In genomic region chr7:112614791-112615668, GRCm38 (mm10) we compare ENCODE assay signal across 10 mouse cellular contexts.
DNase-seq lines count a peak whose midpoint lies in the region; ATAC-seq and TF ChIP-seq lines count a peak whose summit lies in the region.
"Had no signal": no experiment of that assay in that cellular context is flagged by ENCODE, and none has a peak within 500 bp of the region (broad histone marks: within the 10 kb centered on the region; RNA-seq: fewer than 3 reads in every experiment).

No protein-coding gene starts in this region.

- H3K27ac ChIP-seq in heart, embryonic 11.5 days (ENCODE audit: low read depth, low read length) = no peak overlapping the region
- H3K27ac ChIP-seq in embryonic facial prominence, embryonic 14.5 days (replicated peaks; ENCODE audit: low read depth, low read length) = peak overlapping the region; percentile 30; the same call in 1 of the 2 replicates
- H3K27ac ChIP-seq in kidney, adult 2 months (ENCODE audit: insufficient read depth, low read depth, low read length) = no peak overlapping the region; the same call in 1 of the 2 replicates
- H3K27ac ChIP-seq: hindbrain, embryonic 15.5 days had no signal

- H3K4me1 ChIP-seq in heart, embryonic 11.5 days (ENCODE audit: control insufficient read depth, insufficient read depth, low read length) = 0 out of 2 replicates have a peak, but pooled peaks cover 3% of the 10 kb centered on the region
- H3K4me1 ChIP-seq in embryonic facial prominence, embryonic 14.5 days (ENCODE audit: control insufficient read depth, insufficient read depth, low read length) = peaks cover 4% of the 10 kb centered on the region; the same call in 1 of the 2 replicates
- H3K4me1 ChIP-seq in kidney, adult 2 months (ENCODE audit: control insufficient read depth, insufficient read depth, low read length) = peaks cover 4% of the 10 kb centered on the region; the same call in 1 of the 2 replicates
- H3K4me1 ChIP-seq: hindbrain, embryonic 15.5 days had no signal

- peak; percentile 62 for DNase-seq in heart, adult 18-20 months
- DNase-seq in embryonic facial prominence, embryonic 14.5 days (ENCODE audit: low spot score) = peak; percentile 80
- DNase-seq in kidney, adult 2 months = peak; percentile 89
- peak; percentile 54 for DNase-seq in mesoderm, embryonic 11.5 days (ENCODE audit: low read depth, low spot score)
- no peak for DNase-seq in layer of hippocampus, adult 11-12 months (ENCODE audit: low spot score)
- no peak for DNase-seq in cerebellum, postnatal 25 days

- no peak for TF ChIP-seq POLR2A in kidney, adult 2 months (IDR thresholded peaks at IDR 0.05; ENCODE audit: low read depth, low read length)

- no peaks in the 10 kb centered on the region for H3K36me3 ChIP-seq in heart, embryonic 11.5 days (ENCODE audit: control insufficient read depth, insufficient read depth, low read length)
- H3K36me3 ChIP-seq in embryonic facial prominence, embryonic 14.5 days (ENCODE audit: control insufficient read depth, insufficient read depth, low read length) = no peaks in the 10 kb centered on the region
- no peaks in the 10 kb centered on the region for H3K36me3 ChIP-seq in kidney, adult 2 months (ENCODE audit: control insufficient read depth, insufficient read depth, low read length)
- H3K36me3 ChIP-seq: hindbrain, embryonic 15.5 days had no signal

- H3K4me2 ChIP-seq in heart, embryonic 11.5 days = no peak overlapping the region
- no peak overlapping the region for H3K4me2 ChIP-seq in embryonic facial prominence, embryonic 14.5 days (ENCODE audit: low read depth, low read length)
- H3K4me2 ChIP-seq: hindbrain, embryonic 15.5 days had no signal

- TF ChIP-seq CTCF in kidney, adult 2 months (conservative IDR thresholded peaks at IDR 0.05; ENCODE audit: insufficient read depth, insufficient read length, low read depth, low read length) = no peak

- H3K9me3 ChIP-seq in heart, embryonic 11.5 days (replicated peaks; ENCODE audit: control insufficient read depth, low read length) = no peaks in the 10 kb centered on the region
- no peaks in the 10 kb centered on the region for H3K9me3 ChIP-seq in embryonic facial prominence, embryonic 14.5 days (ENCODE audit: control insufficient read depth, low read length)
- H3K9me3 ChIP-seq: hindbrain, embryonic 15.5 days had no signal

- no peak overlapping the region for H3K9ac ChIP-seq in heart, embryonic 11.5 days (ENCODE audit: low read depth, low read length)
- no peak overlapping the region for H3K9ac ChIP-seq in embryonic facial prominence, embryonic 14.5 days (ENCODE audit: low read depth, low read length)
- H3K9ac ChIP-seq: hindbrain, embryonic 15.5 days had no signal

- ATAC-seq in heart, embryonic 11.5 days (replicated peaks; ENCODE audit: insufficient number of reproducible peaks, low FRiP score, low TSS enrichment) = no peak
- 0 out of 2 replicates have a peak, but pooled peaks have one; percentile 41 for ATAC-seq in embryonic facial prominence, embryonic 14.5 days (ENCODE audit: low read depth)
- no peak for ATAC-seq in activated CD4-positive, CD25-positive, alpha-beta regulatory T cell, adult 4 months

- H3K4me3 ChIP-seq in heart, embryonic 11.5 days (ENCODE audit: low read depth, low read length) = no peak overlapping the region
- no peak overlapping the region for H3K4me3 ChIP-seq in embryonic facial prominence, embryonic 14.5 days (ENCODE audit: low read depth, low read length)
- no peak overlapping the region for H3K4me3 ChIP-seq in kidney, adult 2 months (ENCODE audit: insufficient read depth, low read depth, low read length)
- H3K4me3 ChIP-seq: hindbrain, embryonic 15.5 days had no signal

- 59% methylated on average over 10 of the region's 10 CpGs for whole genome bisulfite sequencing in heart, embryonic 11.5 days (ENCODE audit: insufficient replicate concordance)
- 52% methylated on average over 10 of the region's 10 CpGs for WGBS in embryonic facial prominence, embryonic 14.5 days
- 49% methylated on average over 10 of the region's 10 CpGs for whole genome bisulfite sequencing in kidney, adult 2 months

- H3K27me3 ChIP-seq in heart, embryonic 11.5 days (ENCODE audit: control insufficient read depth, insufficient read depth, low read length) = no peaks in the 10 kb centered on the region
- no peaks in the 10 kb centered on the region for H3K27me3 ChIP-seq in embryonic facial prominence, embryonic 14.5 days (replicated peaks; ENCODE audit: control insufficient read depth, insufficient read depth, low read length)
- no peaks in the 10 kb centered on the region for H3K27me3 ChIP-seq in kidney, adult 2 months (replicated peaks; ENCODE audit: control insufficient read depth, insufficient read depth, low read length)
- H3K27me3 ChIP-seq: CH12.LX; hindbrain, embryonic 15.5 days had no signal

Comparison
In these comparisons a context has a peak if more than half of its experiments do, and no peak if none do; other contexts are left out.
1. DNase-seq: peak in heart, adult 18-20 months (2 of 2), embryonic facial prominence, embryonic 14.5 days (single experiment), kidney, adult 2 months (single experiment) and mesoderm, embryonic 11.5 days (single experiment); none in layer of hippocampus, adult 11-12 months (single experiment) and cerebellum, postnatal 25 days (0 of 2).